Mouse (Mus musculus) layer of hippocampus, adult 6 months (tissue): ENCODE results near the gene Olfr894. TPM values are rescaled to one million over a fixed set of nuclear protein-coding genes. Genes with fewer than 3 reads are reported as not detected.

Source experiments
- long read RNA-seq, 2 experiments: library from polyadenylated mRNA; unstranded; transcript quantifications; one replicate each; pipeline ENCODE4 v2.0.0; 2019 to 2020
- polyA plus RNA-seq: library from polyadenylated mRNA; unstranded; fragments of <200 nt; fragmentation: Nextera tagmentation; gene quantifications from 2 replicates; pipeline ENCODE4 v1.2.3, GENCODE M21; 2021

Gene Olfr894
- polyA plus RNA-seq: not detected in 2 replicates
- long read RNA-seq, experiment 1: 0 reads
- long read RNA-seq, experiment 2: 0 reads

GRCm38 (mm10) chr9:38217755-38218154 lies at the start of gene Olfr894:
TSS of gene Olfr894 (plus strand) at chr9:38218055.

GRCm38 (mm10) chr9:38180721-38181120 lies 37.1 kb upstream of the Olfr894 start, which contains the start of gene Olfr891:
TSS of gene Olfr891 (minus strand) at chr9:38180821.

GRCm38 (mm10) chr9:38208065-38208464 lies 9.8 kb upstream of the Olfr894 start, which contains the start of gene Olfr893:
TSS of gene Olfr893 (plus strand) at chr9:38208365.

GRCm38 (mm10) chr9:38252474-38252873 lies 34.6 kb downstream of the Olfr894 start, which contains the start of gene Olfr143:
TSS of gene Olfr143 (plus strand) at chr9:38252774.

GRCm38 (mm10) chr9:38267551-38267950 lies 49.7 kb downstream of the Olfr894 start, which contains the start of gene Olfr895:
TSS of gene Olfr895 (plus strand) at chr9:38267851.

Other genes starting within 250 kb of the Olfr894 start
- not detected in 2 replicates for gene Olfr881, start 226.2 kb upstream of the Olfr894 start, polyA plus RNA-seq
- gene Olfr883, start 192.2 kb upstream of the Olfr894 start, polyA plus RNA-seq: not detected in 2 replicates
- not detected in 2 replicates for gene Olfr884, start 171.5 kb upstream of the Olfr894 start, polyA plus RNA-seq
- not detected in 2 replicates for gene Olfr885, start 156.7 kb upstream of the Olfr894 start, polyA plus RNA-seq
- gene Olfr887, start 134.0 kb upstream of the Olfr894 start, polyA plus RNA-seq: not detected in 2 replicates
- not detected in 2 replicates for gene Olfr888, start 109.9 kb upstream of the Olfr894 start, polyA plus RNA-seq
- 0.15 TPM in 2 replicates for gene Olfr889, start 102.9 kb upstream of the Olfr894 start, polyA plus RNA-seq
- not detected in 2 replicates for gene Olfr890, start 75.5 kb upstream of the Olfr894 start, polyA plus RNA-seq
- gene Olfr891, start 37.2 kb upstream of the Olfr894 start, polyA plus RNA-seq: not detected in 2 replicates
- not detected in 2 replicates for gene Olfr893, start 9.7 kb upstream of the Olfr894 start, polyA plus RNA-seq
- gene Olfr143, start 34.7 kb downstream of the Olfr894 start, polyA plus RNA-seq: not detected in 2 replicates
- gene Olfr895, start 49.8 kb downstream of the Olfr894 start, polyA plus RNA-seq: not detected in 2 replicates
- gene Olfr896-ps1, start 73.1 kb downstream of the Olfr894 start, polyA plus RNA-seq: not detected in 2 replicates
- not detected in 2 replicates for gene Olfr25, start 111.0 kb downstream of the Olfr894 start, polyA plus RNA-seq
- gene Olfr898, start 130.4 kb downstream of the Olfr894 start, polyA plus RNA-seq: not detected in 2 replicates
- not detected in 2 replicates for gene Olfr250, start 148.8 kb downstream of the Olfr894 start, polyA plus RNA-seq
- gene Olfr251, start 159.0 kb downstream of the Olfr894 start, polyA plus RNA-seq: not detected in 2 replicates
- gene Olfr147, start 183.6 kb downstream of the Olfr894 start, polyA plus RNA-seq: not detected in 2 replicates
- gene Olfr901, start 211.4 kb downstream of the Olfr894 start, polyA plus RNA-seq: not detected in 2 replicates
- gene Olfr902, start 229.6 kb downstream of the Olfr894 start, polyA plus RNA-seq: not detected in 2 replicates
- gene Olfr904, start 245.1 kb downstream of the Olfr894 start, polyA plus RNA-seq: not detected in 2 replicates